Mouse (Mus musculus) bone marrow macrophage, adult 2 months (primary cell): ENCODE measurements around the gene Glis2.

Experiments used
- CTCF ChIP-seq: IDR thresholded peaks from 2 replicates; pipeline ENCODE4 v1.5.1; 2012; ENCODE audit warnings: low read depth, mild to moderate bottlenecking, low read length, moderate library complexity
- POLR2A ChIP-seq: IDR thresholded peaks from 2 replicates; pipeline ENCODE4 v1.6.1; 2012; ENCODE audit warnings: mild to moderate bottlenecking, low read depth, low read length, borderline replicate concordance

DNA sequence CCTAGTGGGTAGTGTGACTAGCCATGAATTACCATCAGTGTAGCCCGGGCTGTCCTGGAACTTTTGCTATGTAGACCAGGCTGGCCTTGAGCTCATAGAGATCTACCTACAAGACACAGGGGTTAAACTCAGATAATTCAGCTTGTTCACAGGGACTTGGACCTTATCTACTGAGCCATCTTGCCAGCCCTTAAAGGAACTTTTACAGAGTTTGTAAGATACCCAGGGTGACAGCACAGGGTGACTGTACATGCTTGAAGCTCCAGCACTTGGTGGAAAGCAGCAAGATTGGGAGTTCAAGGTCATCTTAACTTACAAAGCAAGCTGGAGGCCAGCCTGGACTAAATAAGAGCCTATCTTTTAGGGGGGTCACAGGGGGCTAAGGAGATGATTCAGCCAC is 39.0 kb upstream of the Glis2 start:
- no peak for TF ChIP-seq CTCF
- no peak for TF ChIP-seq POLR2A
